Comparison of ENCODE assay signal across 8 mouse cellular contexts in genomic region chr4:140701049-140701715, GRCm38 (mm10). TPM values are rescaled to one million over a fixed set of nuclear protein-coding genes. Genes with fewer than 3 reads are reported as not detected.
DNase-seq lines count a peak whose midpoint lies in the region; ATAC-seq lines count a peak whose summit lies in the region.

No protein-coding gene starts in this region.

- ATAC-seq in activated CD4-positive, CD25-positive, alpha-beta regulatory T cell, adult 4 months = peak; percentile 50
- peak; percentile 22; the same call in 1 of the 2 replicates for ATAC-seq in common myeloid progenitor, adult 5-6 weeks (replicated peaks; ENCODE audit: low read depth, poor library complexity, severe bottlenecking)
- peak; percentile 41 for ATAC-seq in megakaryocyte progenitor cell, adult 5-6 weeks (replicated peaks; ENCODE audit: poor library complexity)

- peak; percentile 66 to 75 for DNase-seq in gastrocnemius, adult 8-10 months (ENCODE audit: low spot score in 2 of 2)
- peak; percentile 88 for DNase-seq in induced T-regulatory cell, adult 2 months (ENCODE audit: low read depth)
- peak; percentile 79 for DNase-seq in left cerebral cortex, postnatal 14 days (ENCODE audit: low spot score in 2 of 2)
- DNase-seq in right cerebral cortex, adult 2 months (ENCODE audit: low spot score in 2 of 2) = peak; percentile 72 to 77
- peak; percentile 79 for DNase-seq in urinary bladder, postnatal 14 days (ENCODE audit: low spot score)

- intact Hi-C loops in left cerebral cortex, postnatal 14 days (cut with DNase I) = no loop called here

RNA-seq across cellular contexts. Expression of gene Rcc2, which starts 0.8 kb away (rescaled TPM):
- 10 to 100 TPM; 17.6 to 22.8 TPM for polyA plus RNA-seq in activated CD4-positive, CD25-positive, alpha-beta regulatory T cell, adult 4 months (2017; shearing (Covaris generic))
- total RNA-seq in common myeloid progenitor, adult 5-6 weeks (2017) = 149 and 161 TPM in 2 replicates
- total RNA-seq in gastrocnemius, adult 8-10 months (2022) = 1 to 10 TPM; 6.0 to 7.8 (median 6.4) TPM
- total RNA-seq in left cerebral cortex, postnatal 14 days (2021) = 10 to 100 TPM; 67.2 to 69.5 TPM
- 76.5 and 77.3 TPM in 2 replicates for total RNA-seq in megakaryocyte progenitor cell, adult 5-6 weeks (2015)
- 152 and 159 TPM in 2 replicates for total RNA-seq in megakaryocyte progenitor cell, adult 5-6 weeks (2017)

RNA-seq across cellular contexts. Expression of gene Arhgef10l, which starts 35.4 kb away (rescaled TPM):
- not detected for polyA plus RNA-seq in activated CD4-positive, CD25-positive, alpha-beta regulatory T cell, adult 4 months (2017; shearing (Covaris generic))
- total RNA-seq in common myeloid progenitor, adult 5-6 weeks (2017) = 0.78 and 1.8 TPM in 2 replicates
- total RNA-seq in gastrocnemius, adult 8-10 months (2022) = 10 to 100 TPM; 50.0 to 66.3 (median 54.8) TPM
- total RNA-seq in left cerebral cortex, postnatal 14 days (2021) = 10 to 100 TPM; 44.3 to 53.6 TPM
- 1.1 and 3.8 TPM in 2 replicates for total RNA-seq in megakaryocyte progenitor cell, adult 5-6 weeks (2015)
- total RNA-seq in megakaryocyte progenitor cell, adult 5-6 weeks (2017) = 2.6 and 8.5 TPM in 2 replicates

RNA-seq across cellular contexts. Expression of gene Padi6, which starts 41.3 kb away (rescaled TPM):
- not detected for polyA plus RNA-seq in activated CD4-positive, CD25-positive, alpha-beta regulatory T cell, adult 4 months (2017; shearing (Covaris generic))
- not detected in 2 replicates for total RNA-seq in common myeloid progenitor, adult 5-6 weeks (2017)
- not detected for total RNA-seq in gastrocnemius, adult 8-10 months (2022)
- under 1 TPM; 0.55 to 0.77 TPM for total RNA-seq in left cerebral cortex, postnatal 14 days (2021)
- not detected in 2 replicates for total RNA-seq in megakaryocyte progenitor cell, adult 5-6 weeks (2015)
- not detected in 2 replicates for total RNA-seq in megakaryocyte progenitor cell, adult 5-6 weeks (2017)

Comparison
In these comparisons a context has a peak if more than half of its experiments do, and no peak if none do; other contexts are left out.
1. Peak in every context shown above with its lines: DNase-seq and ATAC-seq.
2. RNA of gene Rcc2, which starts 0.8 kb away (total RNA-seq): 149 to 161 TPM in common myeloid progenitor, adult 5-6 weeks, 76.5 to 159 TPM in megakaryocyte progenitor cell, adult 5-6 weeks and 67.2 to 69.5 TPM in left cerebral cortex, postnatal 14 days; 6.0 to 7.8 TPM in gastrocnemius, adult 8-10 months; every median in the first group is over 4 times any median in the second.
3. RNA of gene Arhgef10l, which starts 35.4 kb away (total RNA-seq): 50.0 to 66.3 TPM in gastrocnemius, adult 8-10 months and 44.3 to 53.6 TPM in left cerebral cortex, postnatal 14 days; 1.1 to 8.5 TPM in megakaryocyte progenitor cell, adult 5-6 weeks and 0.78 to 1.8 TPM in common myeloid progenitor, adult 5-6 weeks; every median in the first group is over 4 times any median in the second.